Mouse (Mus musculus): Measurements from ENCODE around the gene Adamts14.

Adamts14 gene

GRCm38 (mm10) chr10:61149476-61149875 lies 123.8 kb downstream of the Adamts14 start:
- in situ Hi-C loops (cut with MboI; ENCODE audit: low sequenced_read_pairs) = no loop called here

DNA sequence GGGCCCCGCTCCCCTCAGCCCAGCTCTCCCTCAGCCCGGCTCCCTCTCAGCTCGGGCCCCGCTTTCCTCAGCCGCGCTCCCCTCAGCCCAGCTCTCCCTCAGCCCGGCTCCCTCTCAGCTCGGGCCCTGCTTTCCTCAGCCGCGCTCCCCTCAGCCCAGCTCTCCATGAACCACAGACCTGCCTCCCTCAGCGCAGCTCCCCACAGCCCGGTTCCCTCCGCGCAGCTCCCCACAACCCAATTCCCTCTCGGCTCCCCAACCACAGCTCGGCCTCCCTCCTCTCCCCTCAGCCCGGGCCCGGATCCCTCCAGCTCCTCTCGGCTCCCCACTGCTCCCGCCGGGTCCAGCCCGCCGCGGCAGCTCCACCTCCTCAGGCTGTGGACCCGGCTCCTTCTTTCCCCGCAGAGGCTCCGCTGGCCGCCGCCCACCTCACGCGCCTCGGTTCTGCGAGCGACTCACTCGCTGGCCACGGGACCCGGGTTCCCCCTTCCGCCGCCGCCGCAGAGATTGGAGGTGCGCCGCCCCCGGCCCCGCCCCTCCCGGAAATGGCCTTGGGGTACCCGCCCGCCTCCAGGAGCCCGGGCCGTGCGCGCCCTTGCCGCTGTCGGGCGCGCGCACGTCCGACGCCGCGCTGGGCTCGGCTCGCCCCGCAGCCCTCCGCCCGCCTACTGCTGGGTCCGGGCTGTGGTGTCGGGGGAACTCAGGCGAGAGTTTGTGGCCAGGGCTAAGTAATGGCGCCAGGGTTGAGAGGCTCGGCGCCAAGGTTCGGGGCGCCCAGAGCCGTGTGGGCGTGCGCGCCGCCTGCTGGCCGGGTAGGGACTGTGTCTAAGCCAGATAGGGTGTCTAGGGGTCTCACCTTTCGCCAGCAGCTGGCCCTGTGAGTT lies 125.8 kb downstream of the Adamts14 start, which contains the start of gene Sgpl1:
TSS of gene Sgpl1 (minus strand) at position 547 of the 884 bp plus-strand sequence.
- in situ Hi-C loops (cut with MboI; ENCODE audit: low sequenced_read_pairs) = no loop called here
